Mouse (Mus musculus) lung, embryonic 14.5 days (tissue): ENCODE data around the gene Mpv17l. TPM values are rescaled to one million over a fixed set of nuclear protein-coding genes. Genes with fewer than 3 reads are reported as not detected.
A peak's percentile ranks its signal among the peaks of the same experiment; 100 is the strongest.
"Not testable (repeated sequence)": the region's sequence is repeated elsewhere in the genome, so short reads cannot be mapped to it uniquely, and the experiment has no call there.

Source experiments
- ATAC-seq: fragments of 200-750 bp; cut with Nextera tagmentation; 2 replicates; pipeline ENCODE4 v1.8.0; 2017; ENCODE audit warnings: mild to moderate bottlenecking, moderate TSS enrichment, moderate library complexity; ENCODE audit not compliant: insufficient read depth
- DNase-seq: peaks from one replicate; pipeline ENCODE4 v3.0.0-alpha.2; 2015
- H3K27ac ChIP-seq: fragments of 300-500 bp; sonication (generic); 2 replicates; pipeline ENCODE4 v1.5.1; 2014; ENCODE audit warnings: low read depth, mild to moderate bottlenecking, moderate library complexity
- H3K27me3 ChIP-seq: fragments of 300-500 bp; sonication (generic); 2 replicates; pipeline ENCODE4 v1.6.1; 2014; ENCODE audit warnings: low read length, control low read depth; ENCODE audit not compliant: insufficient read depth
- H3K36me3 ChIP-seq: fragments of 300-500 bp; sonication (generic); 2 replicates; pipeline ENCODE4 v1.6.1; 2014; ENCODE audit warnings: control low read depth; ENCODE audit not compliant: insufficient read depth
- H3K4me1 ChIP-seq: fragments of 300-500 bp; sonication (generic); 2 replicates; pipeline ENCODE4 v1.6.1; 2014; ENCODE audit warnings: antibody characterized with exemption, control low read depth; ENCODE audit not compliant: insufficient read depth
- H3K4me2 ChIP-seq: fragments of 300-500 bp; sonication (generic); 2 replicates; pipeline ENCODE4 v1.6.1; 2014; ENCODE audit warnings: mild to moderate bottlenecking
- H3K4me3 ChIP-seq: fragments of 300-500 bp; sonication (generic); 2 replicates; pipeline ENCODE4 v1.5.1; 2014; ENCODE audit warnings: low read depth, low read length
- H3K9ac ChIP-seq: fragments of 300-500 bp; sonication (generic); 2 replicates; pipeline ENCODE4 v1.6.1; 2014
- H3K9me3 ChIP-seq: fragments of 300-500 bp; sonication (generic); 2 replicates; pipeline ENCODE4 v1.6.1; 2016; ENCODE audit warnings: low read depth, low read length, control low read depth
- CTCF ChIP-seq: IDR thresholded peaks from 2 replicates; pipeline ENCODE4 v1.5.1; 2016; ENCODE audit warnings: antibody characterized with exemption, low read depth
- WGBS: fragments of 180-500 bp; shearing (Covaris S2); extraction: QIAGEN DNeasy Blood & Tissue Kit; methylation state at CpG from one replicate; pipeline ENCODE4 v1.1.7; 2014; 5-methylcytosine and 5-hydroxymethylcytosine counted together
- polyA plus RNA-seq: library from polyadenylated mRNA; unstranded; fragments of >200 nt; fragmentation: Nextera tagmentation; extraction: Ambion mirVana; gene quantifications from 2 replicates; pipeline ENCODE4 v1.2.1, GENCODE M21; 2014

Mpv17l gene
- polyA plus RNA-seq, 1 experiment from 2014 or later: 5.9 TPM

GRCm38 (mm10) chr16:13902397-13902831 is 547 bp upstream of the Mpv17l start:
- no peak for ATAC-seq
- no peaks in the 10 kb centered on the region for H3K36me3 ChIP-seq

GRCm38 (mm10) chr16:13903488-13903887 is 527 bp downstream of the Mpv17l start:
- 7% methylated on average over 8 of the region's 8 CpGs for WGBS
- DNase-seq (peak; percentile 90), ATAC-seq (peak; percentile 85)
- no peaks in the 10 kb centered on the region for H3K27me3 ChIP-seq
- peak; percentile 70 for TF ChIP-seq CTCF
- H3K9ac ChIP-seq: peak overlapping the region; percentile 92
- H3K27ac ChIP-seq: peak overlapping the region; percentile 83
- no peaks in the 10 kb centered on the region for H3K36me3 ChIP-seq
- H3K4me1 ChIP-seq: no peaks in the 10 kb centered on the region
- peak overlapping the region; percentile 97 for H3K4me3 ChIP-seq
- no peaks in the 10 kb centered on the region for H3K9me3 ChIP-seq
- H3K4me2 ChIP-seq: peak overlapping the region; percentile 80

More at GRCm38 (mm10) chr16:13902397-13902831, 547 bp upstream of the Mpv17l start:
- Histone ChIP-seq H3K27me3 (no peaks in the 10 kb centered on the region), H3K9me3 (no peaks in the 10 kb centered on the region), H3K4me2 (peak overlapping the region; percentile 80), H3K27ac (peak overlapping the region; percentile 83), H3K4me3 (peak overlapping the region; percentile 97), H3K4me1 (no peaks in the 10 kb centered on the region), H3K9ac (peak overlapping the region; percentile 92)
- under 1% methylated on average over 28 of the region's 30 CpGs for WGBS
- no peak for TF ChIP-seq CTCF
- DNase-seq: peak; percentile 62

- H3K4me1 ChIP-seq: no peaks in the 10 kb centered on the region
- no peak for DNase-seq
- no peak overlapping the region for H3K27ac ChIP-seq
- no peaks in the 10 kb centered on the region for H3K27me3 ChIP-seq
- H3K9ac ChIP-seq: no peak overlapping the region
- no peak overlapping the region for H3K4me2 ChIP-seq
- no peak for ATAC-seq
- 67% methylated on average over 3 of the region's 3 CpGs for WGBS
- no peak overlapping the region for H3K4me3 ChIP-seq
- no peaks in the 10 kb centered on the region for H3K9me3 ChIP-seq
- H3K36me3 ChIP-seq: no peaks in the 10 kb centered on the region
- no peak for TF ChIP-seq CTCF
Measured at GRCm38 (mm10) chr16:13907297-13907696, 4.3 kb downstream of the Mpv17l start.

- H3K36me3 ChIP-seq: no peaks in the 10 kb centered on the region
- TF ChIP-seq CTCF: no peak
- H3K4me3 ChIP-seq: no peak overlapping the region
- no peak for DNase-seq
- no peak overlapping the region for H3K4me2 ChIP-seq
- no peaks in the 10 kb centered on the region for H3K4me1 ChIP-seq
- H3K27ac ChIP-seq: no peak overlapping the region
- H3K27me3 ChIP-seq: no peaks in the 10 kb centered on the region
- 87% methylated on average over 5 of the region's 5 CpGs for WGBS
- H3K9me3 ChIP-seq: no peaks in the 10 kb centered on the region
- no peak overlapping the region for H3K9ac ChIP-seq
- ATAC-seq: no peak
Measured at GRCm38 (mm10) chr16:13920093-13920492, 17.1 kb downstream of the Mpv17l start.

- TF ChIP-seq CTCF: peak; percentile 41
- Histone ChIP-seq H3K27me3 (no peaks in the 10 kb centered on the region), H3K9me3 (no peaks in the 10 kb centered on the region), H3K4me3 (no peak overlapping the region), H3K4me2 (no peak overlapping the region), H3K36me3 (no peaks in the 10 kb centered on the region), H3K9ac (no peak overlapping the region), H3K27ac (no peak overlapping the region), H3K4me1 (no peaks in the 10 kb centered on the region)
- 86% methylated on average over 6 of the region's 6 CpGs for WGBS
- DNase-seq: peak; percentile 4
- ATAC-seq: no peak
Measured at GRCm38 (mm10) chr16:13921063-13921462, 18.1 kb downstream of the Mpv17l start.

- no peaks in the 10 kb centered on the region for H3K9me3 ChIP-seq
- no peak overlapping the region for H3K4me3 ChIP-seq
- no peak overlapping the region for H3K9ac ChIP-seq
- ATAC-seq: no peak
- H3K27me3 ChIP-seq: no peaks in the 10 kb centered on the region
- no peak for TF ChIP-seq CTCF
- DNase-seq: no peak
- H3K4me2 ChIP-seq: no peak overlapping the region
- 92% methylated on average over 7 of the region's 7 CpGs for WGBS
- no peak overlapping the region for H3K27ac ChIP-seq
- H3K36me3 ChIP-seq: no peaks in the 10 kb centered on the region
- H3K4me1 ChIP-seq: no peaks in the 10 kb centered on the region
Measured at GRCm38 (mm10) chr16:13921781-13922180, 18.8 kb downstream of the Mpv17l start.

GRCm38 (mm10) chr16:13922499-13922898 is 19.5 kb downstream of the Mpv17l start:
- not testable (repeated sequence) for ATAC-seq
- 89% methylated on average over 3 of the region's 3 CpGs for WGBS

GRCm38 (mm10) chr16:13922966-13923365 is 20.0 kb downstream of the Mpv17l start:
- not testable (repeated sequence) for H3K27me3 ChIP-seq, H3K4me3 ChIP-seq, H3K4me1 ChIP-seq, H3K9me3 ChIP-seq, H3K36me3 ChIP-seq, H3K9ac ChIP-seq, DNase-seq, H3K4me2 ChIP-seq, H3K27ac ChIP-seq, ATAC-seq
- WGBS: 92% methylated on average over 5 of the region's 5 CpGs

More at GRCm38 (mm10) chr16:13922499-13922898, 19.5 kb downstream of the Mpv17l start:
- not testable (repeated sequence) for H3K27ac ChIP-seq, H3K4me2 ChIP-seq, DNase-seq, H3K36me3 ChIP-seq, H3K27me3 ChIP-seq, H3K9ac ChIP-seq, H3K4me3 ChIP-seq, H3K4me1 ChIP-seq, H3K9me3 ChIP-seq
